Mouse (Mus musculus): ENCODE results near the gene Olfr730.

The Olfr730 gene

GRCm38 (mm10) chr14:50188098-50188497 lies at the start of gene Olfr730:
Gene Olfr730 (minus strand): TSS chr14:50188198.
- no peak for DNase-seq (ENCODE audit: low read depth, low spot score)

DNA sequence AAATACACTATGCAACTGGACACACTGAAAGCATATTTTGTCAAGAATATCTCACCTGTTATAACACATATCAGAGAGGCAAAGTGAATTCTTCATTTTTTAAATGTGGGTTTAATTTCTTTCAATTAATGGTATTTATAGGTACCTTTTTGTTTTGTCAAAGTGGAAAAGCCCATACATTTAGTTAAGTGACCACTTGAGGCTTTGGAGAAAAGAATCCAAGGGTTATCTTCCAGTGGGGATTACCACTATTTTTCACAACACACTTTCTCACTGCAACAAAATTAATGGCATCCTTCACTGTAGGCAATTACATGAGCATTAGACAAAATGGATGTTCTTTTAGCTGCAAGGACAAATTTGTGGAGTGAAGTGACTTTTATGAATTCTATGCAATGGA lies 35.2 kb downstream of the Olfr730 start, which contains the start of gene Olfr729:
TSS of gene Olfr729 (minus strand) at position 101 of the 400 bp plus-strand sequence.
- no peak for DNase-seq (ENCODE audit: low read depth, low spot score)

DNA sequence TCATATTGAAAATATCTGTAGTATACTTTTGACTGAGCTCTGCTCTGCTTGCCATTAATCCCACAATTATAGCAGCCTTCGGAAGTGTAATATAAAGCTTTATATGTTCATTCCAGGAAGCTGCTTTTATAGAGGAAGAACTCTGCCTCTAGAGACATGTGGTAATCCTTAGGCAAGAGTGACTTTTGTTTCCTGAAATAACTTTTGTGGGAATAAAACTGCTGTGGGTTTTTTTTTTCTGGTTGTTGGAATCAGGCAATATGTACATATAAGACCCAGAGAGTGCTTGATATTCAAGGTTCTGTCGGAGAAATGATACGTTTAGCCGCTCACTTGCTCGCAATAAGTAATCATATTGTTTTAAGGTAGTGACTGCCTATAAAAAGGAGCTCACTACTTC lies 45.4 kb downstream of the Olfr730 start, which contains the start of gene Olfr728:
TSS of gene Olfr728 (minus strand) at position 101 of the 400 bp plus-strand sequence.
- no peak for DNase-seq (ENCODE audit: low read depth, low spot score)
